Mouse (Mus musculus) ES-E14 (cell line): ENCODE results near the gene Olfr134.

Experiments
- HCFC1 ChIP-seq: IDR thresholded peaks from 2 replicates; pipeline ENCODE4 v1.6.1; 2012; ENCODE audit warnings: low read length, inconsistent platforms, borderline replicate concordance; ENCODE audit not compliant: insufficient read depth
- ZC3H11A ChIP-seq: IDR thresholded peaks from 2 replicates; pipeline ENCODE4 v1.6.1; 2012; ENCODE audit warnings: low read depth, mild to moderate bottlenecking, inconsistent platforms, low read length, borderline replicate concordance

DNA sequence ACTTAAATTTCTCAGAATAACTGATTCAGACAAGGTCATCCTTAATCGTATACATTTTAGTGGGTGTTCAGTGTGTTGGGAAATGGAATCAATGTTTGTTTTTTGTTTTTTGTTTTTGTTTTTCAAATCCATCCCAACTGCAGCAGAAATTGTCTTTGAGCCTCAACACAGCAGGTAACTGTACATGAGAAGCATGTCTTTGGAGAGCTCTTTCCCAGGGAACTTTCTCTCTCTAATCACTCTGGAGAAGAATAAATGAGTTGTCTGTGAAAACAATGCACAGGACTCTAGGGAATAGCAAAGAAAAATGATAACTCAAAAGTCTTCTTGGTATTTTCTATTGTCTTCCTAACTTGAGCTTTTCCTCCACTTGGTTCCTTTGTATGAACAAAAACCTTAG, 32.8 kb downstream of the Olfr134 start, which contains the start of gene Olfr135:
- TF ChIP-seq ZC3H11A (no peak), HCFC1 (no peak)
